Mouse (Mus musculus) forebrain, embryonic 11.5 days (tissue): ENCODE measurements at regions not wholly inside any gene's neighbourhood (a gene's known extent, or its start where the extent isn't known, plus 50 kb on each side); places are given as distances from the start of the nearest gene placed in this dataset.
A peak's percentile ranks its signal among the peaks of the same experiment; 100 is the strongest.

Source experiments
- ATAC-seq: fragments of 200-750 bp; cut with Nextera tagmentation; replicated peaks from 2 replicates; pipeline ENCODE4 v1.8.0; 2017; ENCODE audit warnings: moderate TSS enrichment; ENCODE audit not compliant: low FRiP score
- DNase-seq: peaks from one replicate; pipeline ENCODE4 v3.0.0-alpha.2; 2017; ENCODE audit warnings: low spot score
- H3K27ac ChIP-seq: fragments of 300-500 bp; sonication (generic); 2 replicates; pipeline ENCODE4 v1.5.1; 2014; ENCODE audit warnings: low read depth, low read length
- H3K27me3 ChIP-seq: fragments of 300-500 bp; sonication (generic); 2 replicates; pipeline ENCODE4 v1.6.1; 2014; ENCODE audit warnings: mild to moderate bottlenecking, low read length, mixed read lengths; ENCODE audit not compliant: control insufficient read depth, insufficient read depth
- H3K36me3 ChIP-seq: fragments of 300-500 bp; sonication (generic); 2 replicates; pipeline ENCODE4 v1.6.1; 2014; ENCODE audit warnings: mild to moderate bottlenecking, low read length, moderate library complexity, mixed read lengths; ENCODE audit not compliant: control insufficient read depth, insufficient read depth
- H3K4me1 ChIP-seq: fragments of 300-500 bp; sonication (generic); replicated peaks from 2 replicates; pipeline ENCODE4 v1.6.1; 2014; ENCODE audit warnings: low read length, mixed read lengths; ENCODE audit not compliant: control insufficient read depth, insufficient read depth
- H3K4me2 ChIP-seq: fragments of 300-500 bp; sonication (generic); 2 replicates; pipeline ENCODE4 v1.6.1; 2014; ENCODE audit warnings: low read depth, mild to moderate bottlenecking, low read length, moderate library complexity, mixed read lengths; ENCODE audit not compliant: severe bottlenecking
- H3K4me3 ChIP-seq: fragments of 300-500 bp; sonication (generic); 2 replicates; pipeline ENCODE4 v1.5.1; 2014; ENCODE audit warnings: low read depth, low read length
- H3K9ac ChIP-seq: fragments of 300-500 bp; sonication (generic); 2 replicates; pipeline ENCODE4 v1.6.1; 2014; ENCODE audit warnings: low read length
- H3K9me3 ChIP-seq: fragments of 300-500 bp; sonication (generic); 2 replicates; pipeline ENCODE4 v1.6.1; 2016; ENCODE audit warnings: low read length, mixed read lengths; ENCODE audit not compliant: control insufficient read depth
- WGBS: fragments of 180-500 bp; shearing (Covaris S2); extraction: QIAGEN DNeasy Blood & Tissue Kit; methylation state at CpG from one replicate; pipeline ENCODE4 v1.1.7; 2014; 5-methylcytosine and 5-hydroxymethylcytosine counted together

DNA sequence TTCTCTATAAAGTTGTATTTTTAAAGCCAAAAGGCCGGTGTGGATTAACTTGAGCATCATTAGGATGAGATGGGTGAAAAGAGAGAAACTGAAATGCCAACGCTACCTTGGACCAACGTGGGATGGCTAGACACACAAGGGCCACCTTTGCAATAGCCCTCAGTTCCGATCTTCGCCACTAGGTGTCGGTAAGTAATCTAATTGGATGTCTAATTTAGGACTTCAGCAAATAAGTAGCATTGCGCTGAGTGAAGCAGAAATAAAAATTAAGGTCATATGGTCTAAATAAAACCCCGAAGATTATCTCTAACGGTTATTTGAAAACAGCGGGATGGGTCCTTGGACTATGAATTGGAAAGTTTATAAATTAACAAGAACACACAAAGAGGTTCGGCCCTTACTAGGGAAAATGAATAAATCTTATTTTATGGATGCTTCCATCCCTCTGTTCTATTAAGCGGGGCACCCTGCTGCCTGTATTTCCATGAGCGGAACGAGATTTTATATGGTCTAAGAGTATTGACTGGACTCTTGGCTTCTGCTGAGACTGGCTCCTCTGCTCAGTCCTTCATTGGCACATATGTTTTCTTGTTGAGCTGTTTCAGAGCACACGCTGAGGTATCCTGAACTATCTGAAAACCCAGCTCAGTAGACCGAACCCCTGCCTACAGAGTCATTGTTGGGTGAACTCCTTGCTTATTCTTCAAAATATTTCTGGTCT lies 152.0 kb downstream of the Ifng start:
- no peaks in the 10 kb centered on the region for H3K4me1 ChIP-seq
- WGBS = 46% methylated on average over 16 of the region's 16 CpGs
- H3K27me3 ChIP-seq = no peaks in the 10 kb centered on the region
- H3K4me3 ChIP-seq = no peak overlapping the region
- H3K9me3 ChIP-seq = no peaks in the 10 kb centered on the region
- H3K9ac ChIP-seq = no peak overlapping the region
- DNase-seq (peak; percentile 81), ATAC-seq (peak; percentile 58)
- no peaks in the 10 kb centered on the region for H3K36me3 ChIP-seq
- H3K27ac ChIP-seq = no peak overlapping the region
- no peak overlapping the region for H3K4me2 ChIP-seq

- no peak overlapping the region for H3K4me3 ChIP-seq
- H3K4me2 ChIP-seq = no peak overlapping the region
- H3K9ac ChIP-seq = no peak overlapping the region
- no peaks in the 10 kb centered on the region for H3K4me1 ChIP-seq
- no peaks in the 10 kb centered on the region for H3K27me3 ChIP-seq
- DNase-seq = no peak
- no peak overlapping the region for H3K27ac ChIP-seq
- H3K36me3 ChIP-seq = no peaks in the 10 kb centered on the region
- WGBS = 56% methylated on average over 8 of the region's 8 CpGs
- H3K9me3 ChIP-seq = no peaks in the 10 kb centered on the region
- ATAC-seq = no peak
Observed at GRCm38 (mm10) chr10:118596206-118596605, 155.4 kb downstream of the Ifng start.

DNA sequence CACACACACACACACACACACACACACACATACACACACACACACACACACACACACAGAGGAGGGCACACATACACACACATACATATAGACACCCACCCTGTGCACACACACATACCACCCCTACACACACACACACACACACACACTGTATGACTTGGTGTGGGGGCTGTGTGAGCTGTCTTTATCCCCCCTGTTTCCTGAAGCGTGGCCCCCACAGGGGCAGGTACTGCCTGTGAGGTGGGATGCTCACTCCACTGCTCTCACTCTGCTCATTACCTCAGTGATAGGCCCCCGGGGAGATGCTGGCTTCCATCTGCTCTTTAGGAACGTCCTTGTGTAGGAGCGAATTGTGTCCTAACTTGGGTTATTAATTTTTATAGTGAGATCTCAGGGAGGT lies 157.7 kb downstream of the Ifng start:
- Histone ChIP-seq H3K4me1 (no peaks in the 10 kb centered on the region), H3K36me3 (no peaks in the 10 kb centered on the region), H3K4me2 (no peak overlapping the region), H3K27ac (no peak overlapping the region), H3K27me3 (no peaks in the 10 kb centered on the region), H3K4me3 (no peak overlapping the region), H3K9me3 (no peaks in the 10 kb centered on the region), H3K9ac (no peak overlapping the region)
- no peak for DNase-seq
- WGBS = 81% methylated on average over 4 of the region's 4 CpGs
- ATAC-seq = no peak

DNA sequence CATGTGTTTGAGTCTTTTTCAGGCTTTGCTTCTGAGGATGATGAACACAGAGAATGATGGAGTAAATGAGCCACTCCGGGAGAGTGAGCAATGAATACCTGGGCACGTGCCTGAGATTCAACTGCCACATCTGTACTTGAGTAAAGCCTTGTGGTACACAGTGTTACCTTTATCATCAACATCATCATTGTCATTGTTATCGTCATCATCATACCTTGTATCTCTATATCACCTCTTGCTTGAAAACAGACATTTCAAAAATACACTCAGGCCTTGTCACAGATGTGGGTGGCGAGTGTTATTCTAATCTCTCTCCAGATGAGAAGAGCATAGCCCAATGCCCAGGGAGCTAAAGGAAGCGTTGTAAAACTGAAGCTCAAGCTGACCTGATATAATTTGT lies 158.4 kb downstream of the Ifng start:
- ATAC-seq = no peak
- H3K27ac ChIP-seq = no peak overlapping the region
- H3K27me3 ChIP-seq = no peaks in the 10 kb centered on the region

DNA sequence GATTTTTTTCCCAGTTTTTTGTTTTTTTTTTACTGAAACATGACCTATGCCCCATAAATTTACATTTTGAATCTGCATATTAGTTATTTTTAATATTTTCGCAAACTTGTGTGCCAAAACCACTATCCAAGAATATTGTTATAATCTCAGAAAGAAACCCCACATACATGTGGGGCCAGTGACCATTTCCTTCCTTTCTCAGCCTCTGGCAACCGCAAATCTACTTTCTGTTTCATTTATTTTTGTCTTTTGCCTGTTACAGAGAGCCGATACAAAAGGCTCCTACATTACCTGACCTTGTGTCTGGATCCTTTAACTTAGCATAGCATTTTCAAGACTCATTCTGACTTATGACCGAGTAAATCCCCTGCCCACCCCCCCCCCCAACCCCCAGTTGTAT lies 158.8 kb downstream of the Ifng start:
- H3K4me3 ChIP-seq = no peak overlapping the region
- DNase-seq = no peak
- no peaks in the 10 kb centered on the region for H3K36me3 ChIP-seq
- H3K4me2 ChIP-seq = no peak overlapping the region
- ATAC-seq = no peak
- H3K9me3 ChIP-seq = no peaks in the 10 kb centered on the region
- no peak overlapping the region for H3K27ac ChIP-seq
- no peak overlapping the region for H3K9ac ChIP-seq
- no peaks in the 10 kb centered on the region for H3K27me3 ChIP-seq
- WGBS = 91% methylated on average over 4 of the region's 4 CpGs
- H3K4me1 ChIP-seq = no peaks in the 10 kb centered on the region

More for the DNA sequence above, 158.4 kb downstream of the Ifng start:
- no peak overlapping the region for H3K4me3 ChIP-seq
- no peak for DNase-seq
- 88% methylated on average over 5 of the region's 5 CpGs for WGBS
- H3K9ac ChIP-seq = no peak overlapping the region
- H3K4me2 ChIP-seq = no peak overlapping the region
- H3K9me3 ChIP-seq = no peaks in the 10 kb centered on the region
- no peaks in the 10 kb centered on the region for H3K36me3 ChIP-seq
- no peaks in the 10 kb centered on the region for H3K4me1 ChIP-seq

DNA sequence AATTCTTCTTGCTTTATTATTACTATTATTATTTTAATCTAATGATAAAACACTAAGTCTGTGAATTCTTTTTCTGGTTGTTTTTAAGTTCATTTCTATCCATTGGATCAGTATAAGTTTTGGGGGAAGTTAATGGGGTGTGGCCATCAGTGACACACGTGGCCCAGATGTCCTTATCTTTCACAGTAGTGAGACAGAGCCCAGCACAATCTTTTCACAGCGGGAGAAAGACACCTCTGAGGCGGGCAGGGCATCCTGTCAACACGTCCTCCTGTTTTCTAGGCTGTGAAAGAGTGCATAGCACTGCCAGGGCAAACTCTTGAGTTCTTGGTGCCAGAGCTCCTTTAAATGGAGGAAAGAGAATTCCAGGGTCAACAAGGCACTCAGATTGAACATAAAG lies 162.1 kb downstream of the Ifng start:
- DNase-seq (no peak), ATAC-seq (no peak)
- no peak overlapping the region for H3K4me2 ChIP-seq
- H3K27me3 ChIP-seq = no peaks in the 10 kb centered on the region
- no peak overlapping the region for H3K27ac ChIP-seq
- H3K4me1 ChIP-seq = no peaks in the 10 kb centered on the region
- H3K9me3 ChIP-seq = no peaks in the 10 kb centered on the region
- no peak overlapping the region for H3K9ac ChIP-seq
- H3K4me3 ChIP-seq = no peak overlapping the region
- 83% methylated on average over 4 of the region's 4 CpGs for WGBS
- H3K36me3 ChIP-seq = no peaks in the 10 kb centered on the region

GRCm38 (mm10) chr10:118603857-118604414 lies 163.1 kb downstream of the Ifng start:
- ATAC-seq (no peak), DNase-seq (no peak)
- Histone ChIP-seq H3K36me3 (no peaks in the 10 kb centered on the region), H3K27ac (no peak overlapping the region), H3K4me3 (no peak overlapping the region), H3K27me3 (no peaks in the 10 kb centered on the region), H3K9ac (no peak overlapping the region), H3K9me3 (no peaks in the 10 kb centered on the region), H3K4me1 (no peaks in the 10 kb centered on the region), H3K4me2 (no peak overlapping the region)
- WGBS = 87% methylated on average over 13 of the region's 13 CpGs

GRCm38 (mm10) chr10:118605156-118605821 lies 164.4 kb downstream of the Ifng start:
- H3K27me3 ChIP-seq = no peaks in the 10 kb centered on the region
- H3K4me1 ChIP-seq = no peaks in the 10 kb centered on the region
- H3K4me3 ChIP-seq = no peak overlapping the region
- no peaks in the 10 kb centered on the region for H3K9me3 ChIP-seq
- DNase-seq (no peak), ATAC-seq (no peak)
- H3K9ac ChIP-seq = no peak overlapping the region
- 92% methylated on average over 10 of the region's 10 CpGs for WGBS
- no peak overlapping the region for H3K4me2 ChIP-seq
- H3K27ac ChIP-seq = no peak overlapping the region
- H3K36me3 ChIP-seq = no peaks in the 10 kb centered on the region

DNA sequence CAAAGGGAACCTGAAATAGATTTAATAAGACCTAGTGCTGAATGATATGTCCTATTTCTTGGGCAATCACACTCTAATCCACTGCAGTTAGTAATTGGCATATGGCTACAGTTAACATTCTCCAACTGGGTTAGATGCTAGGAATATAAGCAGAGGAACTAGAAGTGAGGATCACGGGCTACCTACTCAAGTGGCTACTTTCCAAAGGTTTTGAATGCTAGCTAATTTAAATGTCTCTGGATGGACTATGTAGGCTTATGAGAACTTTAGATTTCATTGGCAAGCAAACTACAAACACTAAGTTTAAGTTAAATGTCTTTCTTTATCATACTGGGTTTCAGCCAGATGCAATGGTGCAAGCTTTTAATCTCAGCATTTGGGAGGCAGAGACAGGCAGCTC lies 166.6 kb downstream of the Ifng start:
- H3K9me3 ChIP-seq = no peaks in the 10 kb centered on the region

More for the DNA sequence above, 166.6 kb downstream of the Ifng start:
- no peak overlapping the region for H3K4me3 ChIP-seq
- 87% methylated on average over 1 of the region's 1 CpGs for WGBS
- H3K27me3 ChIP-seq = no peaks in the 10 kb centered on the region
- H3K27ac ChIP-seq = no peak overlapping the region
- no peak overlapping the region for H3K9ac ChIP-seq
- H3K36me3 ChIP-seq = no peaks in the 10 kb centered on the region
- no peak overlapping the region for H3K4me2 ChIP-seq
- ATAC-seq (no peak), DNase-seq (no peak)
- no peaks in the 10 kb centered on the region for H3K4me1 ChIP-seq
